Mouse (Mus musculus): ENCODE measurements around the gene Macf1.
"Not testable (repeated sequence)": the region's sequence is repeated elsewhere in the genome, so short reads cannot be mapped to it uniquely, and the experiment has no call there.

Gene Macf1

GRCm38 (mm10) chr4:123635428-123635827, 48.7 kb downstream of the Macf1 start:
- DNase-seq (ENCODE audit: extremely low read depth, low read depth, low spot score) = no peak

- DNase-seq (ENCODE audit: extremely low read depth, low read depth, low spot score) = no peak
These were observed 49.7 kb downstream of the Macf1 start for GRCm38 (mm10) chr4:123634436-123634835.

DNA sequence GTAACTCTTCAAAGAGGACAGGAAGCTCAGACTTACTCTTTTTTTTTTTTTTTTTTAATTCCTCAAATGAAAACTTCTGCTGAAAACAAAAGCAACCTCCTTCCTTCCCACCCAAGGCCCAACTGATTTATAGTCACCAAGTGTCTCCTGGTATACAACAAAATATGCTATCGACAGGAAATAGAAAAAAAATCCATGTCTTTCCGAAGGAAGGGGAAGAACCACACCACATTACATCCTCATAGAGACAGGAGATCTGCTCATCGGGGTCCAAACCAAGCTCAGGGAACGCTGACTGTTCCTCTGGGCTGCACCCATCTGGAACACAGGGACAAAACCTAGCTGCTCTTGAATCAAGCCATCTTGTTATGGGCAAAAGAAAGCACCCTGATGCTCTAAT, 50.3 kb downstream of the Macf1 start:
- no peak for DNase-seq (ENCODE audit: extremely low read depth, low read depth, low spot score)

DNA sequence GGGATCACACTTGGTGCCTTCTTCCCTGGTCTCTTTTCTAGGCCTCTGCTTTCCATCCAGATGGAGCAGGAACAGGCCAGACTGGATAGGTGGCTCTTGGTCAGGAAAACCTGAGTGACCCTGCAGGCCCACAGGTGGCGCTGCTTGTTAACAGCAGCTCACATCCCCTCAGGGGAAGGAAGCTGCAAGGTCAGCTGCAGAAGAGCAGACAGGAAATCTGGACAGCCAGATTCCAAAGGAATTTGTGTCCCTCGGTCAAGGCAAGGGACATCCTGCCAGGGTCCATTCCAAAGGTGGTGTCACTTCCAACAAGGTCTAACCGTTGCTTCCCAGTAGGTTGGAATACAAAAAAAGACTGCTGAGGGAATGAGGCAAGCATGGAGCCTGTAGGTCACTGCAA, 50.8 kb downstream of the Macf1 start:
- DNase-seq (ENCODE audit: extremely low read depth, low read depth, low spot score) = peak; percentile 61

DNA sequence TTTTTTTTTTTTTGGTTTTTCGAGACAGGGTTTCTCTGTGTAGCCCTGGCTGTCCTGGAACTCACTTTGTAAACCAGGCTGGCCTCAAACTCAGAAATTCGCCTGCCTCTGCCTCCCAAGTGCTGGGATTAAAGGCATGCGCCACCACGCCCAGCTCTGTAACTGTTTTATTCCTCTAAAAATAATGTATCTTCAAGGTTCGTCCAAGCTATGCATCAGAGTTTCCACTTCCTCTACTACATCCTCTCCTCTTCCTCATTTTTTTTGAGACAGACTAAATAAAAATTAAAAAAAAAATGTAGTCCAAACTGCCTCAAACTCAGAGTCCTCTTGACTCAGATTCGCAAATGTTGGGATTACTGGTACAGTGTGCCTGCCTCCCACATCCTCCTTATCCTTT, 52.0 kb downstream of the Macf1 start:
- DNase-seq (ENCODE audit: extremely low read depth, low read depth, low spot score) = not testable (repeated sequence)

GRCm38 (mm10) chr4:123631654-123632053, 52.5 kb downstream of the Macf1 start:
- DNase-seq (ENCODE audit: extremely low read depth, low read depth, low spot score) = no peak

GRCm38 (mm10) chr4:123627683-123628082, 56.5 kb downstream of the Macf1 start:
- no peak for DNase-seq (ENCODE audit: extremely low read depth, low read depth, low spot score)

- no peak for DNase-seq (ENCODE audit: extremely low read depth, low read depth, low spot score)
These were observed 58.7 kb downstream of the Macf1 start for GRCm38 (mm10) chr4:123625332-123626072.

DNA sequence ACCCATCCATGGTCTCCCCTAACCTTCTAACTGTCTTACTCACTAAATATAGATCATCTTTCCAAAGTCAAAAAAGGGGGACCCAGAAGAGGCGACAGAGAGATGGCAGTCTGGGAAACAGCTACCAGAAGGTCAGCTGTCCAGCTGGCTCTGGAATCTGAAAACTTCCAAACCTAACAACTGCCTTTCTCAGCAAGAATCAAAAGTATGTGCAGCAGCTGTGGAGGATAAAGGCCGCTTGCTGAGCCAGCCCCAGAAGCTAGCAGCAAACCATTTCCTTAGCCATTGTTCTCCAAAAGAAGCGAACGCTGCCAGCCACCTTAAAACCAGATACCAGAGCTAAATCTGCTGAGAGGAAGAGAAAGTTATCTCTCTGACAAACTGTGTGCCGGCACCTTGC, 59.7 kb downstream of the Macf1 start:
- DNase-seq (ENCODE audit: extremely low read depth, low read depth, low spot score) = no peak

GRCm38 (mm10) chr4:123623742-123624151, 60.4 kb downstream of the Macf1 start:
- DNase-seq (ENCODE audit: extremely low read depth, low read depth, low spot score) = no peak

- DNase-seq (ENCODE audit: extremely low read depth, low read depth, low spot score) = no peak
These were observed 62.4 kb downstream of the Macf1 start for GRCm38 (mm10) chr4:123621732-123622131.

DNA sequence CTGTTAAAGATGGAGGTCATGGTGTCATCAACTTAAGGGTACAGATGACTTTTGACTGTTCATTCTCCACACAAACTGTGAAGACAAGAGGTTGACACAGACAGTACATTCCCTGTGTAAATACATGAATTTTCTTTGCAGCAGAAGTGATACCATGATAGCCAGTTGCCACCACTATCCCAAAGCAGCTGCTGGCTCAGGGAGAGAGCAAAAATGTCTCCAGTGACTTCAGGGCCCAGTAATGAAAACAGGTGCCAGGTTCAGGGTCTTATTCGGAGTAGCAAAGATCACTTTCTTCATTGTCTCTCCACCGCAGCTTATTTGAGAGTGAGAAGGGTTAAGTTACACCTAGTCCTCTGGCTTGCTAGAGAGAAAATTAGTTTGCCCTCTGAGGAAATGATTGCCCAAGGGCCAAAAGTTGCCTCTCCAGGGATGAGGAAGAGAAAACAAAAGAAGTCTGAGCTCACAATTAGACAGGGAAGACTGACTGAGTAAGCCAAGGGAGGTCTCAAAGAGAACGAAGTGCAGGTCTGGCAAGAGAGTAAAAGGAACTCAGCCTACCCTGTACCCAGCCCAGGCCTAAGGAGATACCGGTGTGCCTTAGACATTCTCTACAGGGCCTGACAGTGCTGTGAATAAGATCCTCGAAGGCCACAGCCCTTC, 66.3 kb downstream of the Macf1 start:
- DNase-seq (ENCODE audit: extremely low read depth, low read depth, low spot score) = no peak

- no peak for DNase-seq (ENCODE audit: extremely low read depth, low read depth, low spot score)
These were observed 67.2 kb downstream of the Macf1 start for GRCm38 (mm10) chr4:123616971-123617370.

DNA sequence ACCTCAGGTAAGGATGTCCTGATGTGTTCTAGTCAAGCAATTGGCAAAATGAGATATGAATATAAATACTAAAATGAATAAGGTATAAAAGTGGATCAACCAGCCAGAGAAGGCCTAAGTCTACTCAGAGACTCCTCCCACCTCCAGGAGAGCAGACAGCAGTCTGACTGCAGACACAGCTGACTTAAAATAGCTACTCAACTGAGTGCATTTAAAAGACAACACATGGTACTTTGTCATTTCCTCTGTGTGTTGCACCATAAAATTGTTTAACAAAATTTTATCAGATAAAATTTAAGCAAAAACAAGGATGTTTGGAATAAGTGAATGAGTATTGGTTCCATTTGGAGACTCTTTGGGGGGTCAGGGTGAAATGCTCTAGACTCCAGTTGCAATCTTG, 67.7 kb downstream of the Macf1 start:
- DNase-seq (ENCODE audit: extremely low read depth, low read depth, low spot score) = no peak

GRCm38 (mm10) chr4:123613309-123613947, 70.7 kb downstream of the Macf1 start:
- no peak for DNase-seq (ENCODE audit: extremely low read depth, low read depth, low spot score)

DNA sequence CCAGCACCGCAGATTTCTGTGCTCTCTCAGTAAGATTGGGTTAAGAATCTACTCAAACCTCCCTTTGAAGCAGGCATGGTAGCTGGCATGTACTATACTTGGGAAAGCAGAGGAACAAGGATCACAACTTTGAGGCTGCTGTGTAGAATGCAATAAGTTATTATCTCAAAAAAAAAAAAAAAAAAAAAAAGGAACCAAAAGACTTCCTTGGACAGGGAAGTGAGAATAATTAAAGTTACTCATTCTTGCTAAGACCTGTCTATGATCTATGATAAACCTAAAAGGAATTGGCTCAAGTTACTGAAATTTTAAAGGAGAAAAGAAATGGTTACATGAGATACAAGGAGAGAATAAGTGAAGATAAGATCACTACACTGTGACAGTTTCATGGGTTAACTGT, 72.2 kb downstream of the Macf1 start:
- DNase-seq (ENCODE audit: extremely low read depth, low read depth, low spot score) = no peak

DNA sequence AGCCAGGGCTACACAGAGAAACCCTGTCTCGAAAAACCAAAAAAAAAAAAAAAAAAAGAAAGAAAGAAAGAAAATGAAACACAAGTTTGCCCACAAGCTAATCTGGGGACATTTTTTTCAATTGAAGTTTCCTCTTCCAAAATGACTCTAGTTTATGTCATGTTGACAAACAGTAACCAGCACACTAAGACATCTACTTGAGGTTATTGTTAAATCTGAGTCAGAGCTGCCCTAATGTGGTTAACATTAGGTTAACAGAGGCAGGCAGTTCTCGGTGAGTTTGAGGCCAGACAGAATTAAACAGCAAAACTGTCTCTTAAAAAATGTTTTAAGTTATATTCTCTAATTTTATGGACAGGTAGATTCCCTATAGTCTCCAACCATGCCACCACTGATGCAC, 72.9 kb downstream of the Macf1 start:
- no peak for DNase-seq (ENCODE audit: extremely low read depth, low read depth, low spot score)

DNA sequence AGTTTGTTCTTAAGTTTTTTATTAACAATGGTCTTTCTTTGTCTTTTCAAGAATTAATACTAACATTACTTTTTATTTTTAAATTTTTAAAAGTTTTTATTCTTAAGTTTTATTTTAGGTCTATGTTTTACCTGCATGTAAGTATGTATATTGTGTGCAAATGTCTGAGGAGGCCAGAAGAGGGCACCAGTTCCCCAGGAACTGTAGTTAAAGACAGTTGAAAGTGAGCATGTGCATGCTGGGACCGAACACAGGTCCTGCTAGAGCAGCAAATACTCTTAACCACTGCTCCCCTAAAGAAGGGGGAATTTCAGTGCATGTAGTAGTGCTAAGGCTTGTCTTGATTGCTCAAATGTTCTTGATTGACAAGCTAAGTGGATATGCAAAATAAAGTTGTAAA, 77.0 kb downstream of the Macf1 start:
- DNase-seq (ENCODE audit: extremely low read depth, low read depth, low spot score) = no peak

GRCm38 (mm10) chr4:123605948-123606347, 78.2 kb downstream of the Macf1 start:
- no peak for DNase-seq (ENCODE audit: extremely low read depth, low read depth, low spot score)

- DNase-seq (ENCODE audit: extremely low read depth, low read depth, low spot score) = no peak
These were observed 78.9 kb downstream of the Macf1 start for GRCm38 (mm10) chr4:123605309-123605708.

DNA sequence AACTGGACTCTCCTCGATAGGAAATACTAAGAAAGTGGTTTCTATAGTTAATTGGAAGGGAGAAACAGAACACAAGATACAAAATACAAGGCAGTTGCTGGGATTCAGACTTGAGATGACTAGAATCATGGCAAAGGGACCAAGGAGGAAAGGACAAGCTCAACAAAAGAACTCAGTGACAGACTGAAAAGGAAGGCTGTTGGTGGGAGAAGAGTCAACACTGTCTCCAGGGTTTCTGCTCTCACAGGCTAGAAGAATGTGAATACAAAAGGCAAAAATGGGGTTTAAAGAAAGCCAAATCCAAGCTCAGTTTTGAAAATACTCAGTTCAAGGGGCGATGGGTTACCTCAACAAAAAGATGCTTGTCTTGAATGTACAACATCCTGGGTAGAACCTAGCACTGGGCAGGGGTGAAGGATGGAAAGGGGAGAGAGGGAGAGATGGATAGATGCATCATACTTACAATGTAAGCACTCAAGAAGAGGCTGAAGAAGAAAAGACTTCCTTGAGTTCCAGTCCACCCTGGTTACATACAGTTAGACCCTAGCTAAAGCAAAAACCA, 81.4 kb downstream of the Macf1 start:
- DNase-seq (ENCODE audit: extremely low read depth, low read depth, low spot score) = no peak

- DNase-seq (ENCODE audit: extremely low read depth, low read depth, low spot score) = no peak
These were observed 83.1 kb downstream of the Macf1 start for GRCm38 (mm10) chr4:123601036-123601435.

Data from fat pad, adult 2 months (tissue).